Mouse (Mus musculus): Measurements from ENCODE around the gene Poc1b. TPM values are rescaled to one million over a fixed set of nuclear protein-coding genes. Genes with fewer than 3 reads are reported as not detected.
"Not testable (repeated sequence)": the region's sequence is repeated elsewhere in the genome, so short reads cannot be mapped to it uniquely, and the experiment has no call there.

The Poc1b gene
- total RNA-seq, 2 experiments from 2014 or later, result 5.3 to 6.4 TPM

DNA sequence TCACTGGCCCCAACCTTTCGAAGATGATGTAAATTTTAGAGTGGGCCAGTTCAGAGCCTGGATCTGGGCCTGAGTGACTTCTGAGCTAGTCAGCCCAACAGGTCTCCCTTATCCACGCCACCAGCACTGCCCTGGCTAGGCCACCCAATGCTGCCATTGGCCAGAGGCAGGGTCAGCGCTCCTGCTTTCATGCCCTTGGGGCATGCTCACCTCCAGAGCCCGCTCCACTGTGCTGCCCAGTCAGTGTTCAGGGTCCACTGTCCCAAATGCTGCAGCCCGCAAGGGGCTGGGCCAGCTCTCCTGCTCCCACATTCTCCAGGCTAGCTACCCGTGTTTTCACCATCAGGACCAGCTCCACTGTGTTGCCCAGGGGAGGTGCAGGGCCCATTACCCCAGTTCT lies 43.2 kb downstream of the Poc1b start:
- DNase-seq (ENCODE audit: low spot score), result no peak
- intact Hi-C loops (cut with DNase I), result loop anchor here (5.0 kb wide), 1 partner anchor 43 kb away; the partner anchor contains the start of genes Galnt4 and Poc1b

DNA sequence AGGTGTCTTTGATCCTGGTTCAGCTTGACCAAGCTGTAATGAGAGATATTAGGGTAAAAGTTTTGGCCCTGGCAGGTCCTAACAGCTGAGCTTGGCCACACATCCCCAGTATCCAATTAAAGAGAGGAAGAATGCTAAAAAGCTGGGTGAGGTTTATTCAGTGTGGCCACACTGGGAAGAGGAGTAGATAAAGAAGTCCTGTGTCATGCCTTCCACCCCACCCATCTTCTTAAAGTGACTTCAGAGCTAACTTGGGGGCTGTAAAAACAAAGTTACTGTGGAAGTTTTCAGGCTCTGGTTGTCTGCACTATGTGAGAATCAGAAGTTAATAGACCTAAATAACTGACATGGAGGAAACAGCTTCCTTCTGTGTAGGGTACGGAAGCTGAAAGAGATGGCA lies 44.7 kb downstream of the Poc1b start:
- intact Hi-C loops (cut with DNase I), result loop anchor here (5.0 kb wide), 1 partner anchor 44 kb away; the partner anchor contains the start of genes Galnt4 and Poc1b
- no peak for DNase-seq (ENCODE audit: low spot score)

DNA sequence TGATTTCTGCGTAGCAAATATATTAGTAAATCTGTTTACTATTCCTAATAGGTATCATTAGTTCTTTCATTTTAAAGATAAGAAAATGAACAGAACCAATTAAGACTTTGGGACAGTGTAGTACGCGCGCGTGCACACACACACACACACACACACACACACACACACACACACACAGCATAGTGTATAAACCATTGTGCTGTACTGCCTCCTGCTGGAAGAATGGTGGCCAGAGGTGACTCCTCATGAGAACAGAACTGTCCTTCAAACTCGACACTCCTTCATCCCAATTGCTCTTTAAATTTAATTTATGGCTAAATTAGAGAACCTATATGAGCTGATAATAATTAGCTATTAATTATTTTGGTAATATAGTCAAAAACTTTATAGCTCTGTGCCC lies 45.2 kb downstream of the Poc1b start:
- intact Hi-C loops (cut with DNase I), result loop anchor here (5.0 kb wide), 1 partner anchor 45 kb away; the partner anchor contains the start of genes Galnt4 and Poc1b
- no peak for DNase-seq (ENCODE audit: low spot score)

DNA sequence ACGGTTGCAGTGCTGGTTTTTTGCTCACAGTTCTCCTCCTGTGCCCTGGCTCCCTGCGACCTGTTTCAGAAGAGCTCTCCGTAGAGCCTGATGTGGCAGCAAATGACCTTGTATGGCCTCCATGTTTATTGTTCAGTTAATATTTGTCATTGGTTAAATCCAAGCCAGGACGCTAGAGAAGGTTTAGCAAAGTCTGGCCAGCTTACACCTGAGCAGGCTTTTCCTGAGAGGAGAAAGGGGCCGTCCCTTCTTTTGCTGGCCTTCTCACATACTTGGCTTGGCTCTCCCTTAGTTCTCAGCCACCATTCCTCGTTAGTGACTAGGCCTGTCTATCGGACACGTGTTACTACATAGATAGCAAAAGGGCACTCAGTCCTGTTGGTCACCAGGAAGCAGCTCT lies 47.8 kb downstream of the Poc1b start:
- no peak for DNase-seq (ENCODE audit: low spot score)
- intact Hi-C loops (cut with DNase I), result loop anchor here (5.0 kb wide), 1 partner anchor 47 kb away; the partner anchor contains the start of genes Galnt4 and Poc1b

DNA sequence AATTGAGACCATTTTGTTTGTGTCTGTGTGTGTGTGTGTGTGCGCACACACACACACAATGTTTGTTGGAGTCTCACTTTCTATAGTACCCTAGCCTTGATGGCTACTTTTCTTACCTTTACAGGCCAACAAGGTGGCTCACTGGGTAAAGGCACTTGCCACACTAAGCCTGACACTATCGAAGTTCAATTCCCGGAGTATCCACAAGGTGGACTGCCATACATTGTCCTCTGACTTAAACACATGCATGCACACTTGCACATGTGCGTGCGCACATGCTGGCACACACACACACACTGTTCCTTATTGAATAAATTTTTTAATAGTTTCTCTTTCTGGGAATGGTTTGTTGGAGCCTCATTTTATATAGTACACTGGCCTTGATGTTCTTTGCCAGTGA lies 50.0 kb downstream of the Poc1b start:
- no peak for DNase-seq (ENCODE audit: low spot score)
- intact Hi-C loops (cut with DNase I), result no loop called here

DNA sequence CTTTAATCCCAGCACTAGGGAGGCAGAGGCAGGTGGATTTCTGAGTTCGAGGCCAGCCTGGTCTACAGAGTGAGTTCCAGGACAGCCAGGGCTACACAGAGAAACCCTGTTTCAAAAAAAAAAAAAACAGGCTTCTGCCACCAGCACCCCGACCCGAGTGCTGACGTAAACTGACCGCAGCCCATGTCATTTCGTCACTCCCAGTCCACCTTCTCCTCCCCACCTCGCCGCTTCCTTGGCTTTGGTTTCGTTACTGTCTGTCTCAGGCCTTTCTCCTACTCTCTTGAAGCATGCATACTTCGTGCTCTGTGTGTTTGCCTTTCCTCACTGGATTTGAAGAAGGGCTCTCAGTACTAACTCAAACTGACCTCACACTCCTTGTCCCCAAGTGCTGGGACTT lies 50.9 kb downstream of the Poc1b start:
- intact Hi-C loops (cut with DNase I); DNase-seq (ENCODE audit: low spot score): not testable (repeated sequence)

DNA sequence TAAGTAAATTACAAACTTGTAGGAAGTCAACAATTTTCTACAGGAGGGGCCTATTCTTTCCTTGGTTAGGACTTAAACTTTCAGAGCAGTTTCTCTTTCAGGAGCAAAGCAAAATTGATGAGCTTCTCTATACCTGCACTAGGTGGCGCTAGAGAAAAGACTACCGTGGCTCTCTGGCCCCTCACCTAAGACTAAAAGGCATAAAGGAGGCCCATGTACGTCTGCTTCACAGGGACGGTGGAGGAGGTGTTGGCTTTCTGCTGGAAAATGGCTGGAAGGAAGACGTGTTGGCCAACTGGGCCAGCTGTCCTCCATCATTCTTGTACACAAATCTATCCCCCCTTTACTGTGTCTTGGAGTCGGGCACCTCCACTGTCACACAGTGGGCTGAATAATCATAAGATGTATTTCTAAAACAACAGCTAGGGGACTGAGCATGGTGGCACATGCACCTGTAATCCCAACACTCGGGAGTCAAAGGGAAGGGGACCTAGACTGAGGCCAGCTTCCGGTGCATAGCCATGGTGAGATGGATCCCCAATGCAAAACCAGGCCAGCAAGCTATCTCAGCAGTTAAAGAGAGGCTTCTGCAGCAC lies 55.2 kb downstream of the Poc1b start:
- DNase-seq (ENCODE audit: low spot score), result no peak
- intact Hi-C loops (cut with DNase I), result loop anchor here (1.0 kb wide), 1 partner anchor 455 kb away; no protein-coding TSS in a partner anchor

DNA sequence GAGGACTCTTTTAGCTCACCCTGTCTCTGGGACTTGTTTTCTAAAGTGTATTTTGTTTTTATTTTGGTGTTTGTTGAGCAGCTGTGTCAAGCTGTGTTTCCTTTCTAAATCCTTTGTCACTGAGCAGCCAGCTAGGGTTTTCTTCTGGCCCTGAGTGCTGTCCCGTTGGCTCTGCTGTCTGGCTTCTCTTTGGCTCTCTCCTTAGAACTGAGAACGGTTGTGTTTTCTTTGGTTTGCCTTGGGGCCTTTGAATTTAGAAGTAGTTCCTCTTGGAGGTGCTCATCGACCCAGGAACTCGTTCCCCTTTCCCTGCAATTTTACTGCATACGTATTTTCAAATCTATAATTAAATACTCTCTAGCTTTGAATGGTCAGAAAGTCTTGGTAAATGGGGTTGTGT lies 56.2 kb downstream of the Poc1b start:
- intact Hi-C loops (cut with DNase I), result no loop called here
- DNase-seq (ENCODE audit: low spot score), result no peak

DNA sequence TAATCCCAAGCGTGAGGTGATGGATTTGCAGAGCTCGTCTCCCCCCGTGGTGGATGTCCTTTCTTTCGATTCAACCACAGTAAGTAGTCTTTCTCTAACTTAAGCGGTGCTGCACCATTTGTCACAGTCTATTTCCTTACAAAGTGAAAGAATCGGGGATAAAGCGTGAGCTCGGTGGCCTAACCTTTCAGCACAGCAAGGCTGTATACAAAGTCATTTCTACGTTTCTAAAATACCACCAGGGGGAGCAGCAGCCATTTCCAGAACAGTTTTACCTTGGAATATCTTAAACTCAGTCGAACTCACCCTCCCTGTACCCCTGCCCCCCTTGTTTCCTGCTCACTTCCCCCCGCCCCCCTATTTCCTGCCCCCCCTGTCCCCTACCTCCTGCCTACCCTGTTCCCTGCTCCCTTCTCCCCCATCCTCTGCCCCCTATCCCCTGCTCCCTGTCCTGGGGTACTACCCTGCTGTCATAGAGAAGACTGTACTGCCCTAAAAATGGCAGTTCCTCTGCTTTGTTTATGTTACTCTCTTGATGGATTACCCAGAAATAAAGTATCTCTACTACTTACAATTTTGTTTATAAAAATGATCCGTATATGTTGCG lies 58.1 kb downstream of the Poc1b start:
- intact Hi-C loops (cut with DNase I), result loop anchor here (1.0 to 5.0 kb wide), 5 partner anchors 247 to 450 kb away; no protein-coding TSS in a partner anchor
- DNase-seq (ENCODE audit: low spot score), result no peak

DNA sequence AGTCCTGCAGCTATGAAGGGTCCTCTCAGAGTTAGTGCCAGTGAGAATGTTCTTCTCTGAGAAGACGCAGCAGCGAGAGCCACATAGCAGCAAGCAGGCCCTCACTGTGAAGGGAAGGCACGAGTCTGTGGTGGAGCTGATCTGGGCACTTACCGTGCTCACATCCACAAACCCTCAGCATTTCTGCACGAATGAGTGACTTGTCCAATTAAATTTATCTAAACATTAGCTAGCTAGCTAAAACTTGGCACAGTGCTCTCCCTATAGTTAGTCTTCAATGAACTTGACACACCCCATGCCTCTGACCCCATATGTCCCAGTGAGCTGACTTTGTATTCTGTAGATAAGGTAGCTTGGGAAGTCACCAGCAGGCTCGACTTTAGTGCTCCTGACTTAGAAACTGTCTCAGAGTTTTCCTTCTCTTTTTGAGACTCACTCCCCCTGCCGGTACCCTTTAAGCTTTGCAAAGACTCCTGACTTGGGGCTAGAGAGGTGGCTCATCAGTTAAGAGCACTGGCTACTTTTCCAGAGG lies 59.0 kb downstream of the Poc1b start:
- no peak for DNase-seq (ENCODE audit: low spot score)
- intact Hi-C loops (cut with DNase I), result loop anchor here (1.0 to 5.0 kb wide), 5 partner anchors 246 to 449 kb away; no protein-coding TSS in a partner anchor

DNA sequence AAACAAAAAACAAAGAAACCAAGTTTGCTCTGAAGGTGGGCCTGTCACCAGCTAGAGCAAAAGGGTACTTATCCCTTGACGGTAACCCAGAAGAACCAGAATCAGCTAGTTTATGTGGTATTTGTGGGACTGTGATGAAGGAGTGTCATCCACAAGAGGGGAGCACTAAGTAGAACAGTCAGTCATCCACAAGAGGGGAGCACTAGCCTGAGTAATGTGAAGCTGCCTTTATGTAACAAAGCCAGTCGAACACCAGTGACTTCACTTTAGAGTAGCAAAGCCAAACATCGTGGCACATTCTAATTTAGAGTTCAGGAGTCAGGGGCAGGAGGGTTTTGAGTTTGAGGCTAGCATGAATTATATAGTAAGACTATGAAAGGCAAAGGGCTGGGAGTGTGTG lies 59.6 kb downstream of the Poc1b start:
- no peak for DNase-seq (ENCODE audit: low spot score)
- intact Hi-C loops (cut with DNase I), result loop anchor here (5.0 kb wide), 3 partner anchors 246 to 366 kb away; no protein-coding TSS in a partner anchor

DNA sequence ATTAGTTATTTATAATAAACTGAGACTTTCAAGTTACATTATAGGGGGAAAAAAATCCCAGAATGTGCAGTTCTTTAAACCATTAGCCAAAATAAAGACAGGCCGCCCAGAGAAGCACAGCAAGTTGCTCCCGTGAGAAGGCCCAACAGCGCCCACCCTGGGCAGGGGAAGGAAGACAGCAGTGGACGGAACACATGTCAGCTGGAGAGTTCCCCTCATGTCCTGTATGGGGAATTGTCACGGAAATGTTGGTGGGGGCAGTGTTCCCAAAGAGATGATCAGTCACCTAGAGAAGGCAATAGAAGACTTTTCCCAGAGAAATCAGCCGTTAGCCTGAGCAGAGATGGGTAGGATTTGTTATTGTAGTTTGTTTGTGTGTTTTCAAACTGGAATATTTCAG lies 61.6 kb downstream of the Poc1b start:
- intact Hi-C loops (cut with DNase I), result loop anchor here (2.0 to 5.0 kb wide), 4 partner anchors 92 to 364 kb away; no protein-coding TSS in a partner anchor
- DNase-seq (ENCODE audit: low spot score), result no peak

DNA sequence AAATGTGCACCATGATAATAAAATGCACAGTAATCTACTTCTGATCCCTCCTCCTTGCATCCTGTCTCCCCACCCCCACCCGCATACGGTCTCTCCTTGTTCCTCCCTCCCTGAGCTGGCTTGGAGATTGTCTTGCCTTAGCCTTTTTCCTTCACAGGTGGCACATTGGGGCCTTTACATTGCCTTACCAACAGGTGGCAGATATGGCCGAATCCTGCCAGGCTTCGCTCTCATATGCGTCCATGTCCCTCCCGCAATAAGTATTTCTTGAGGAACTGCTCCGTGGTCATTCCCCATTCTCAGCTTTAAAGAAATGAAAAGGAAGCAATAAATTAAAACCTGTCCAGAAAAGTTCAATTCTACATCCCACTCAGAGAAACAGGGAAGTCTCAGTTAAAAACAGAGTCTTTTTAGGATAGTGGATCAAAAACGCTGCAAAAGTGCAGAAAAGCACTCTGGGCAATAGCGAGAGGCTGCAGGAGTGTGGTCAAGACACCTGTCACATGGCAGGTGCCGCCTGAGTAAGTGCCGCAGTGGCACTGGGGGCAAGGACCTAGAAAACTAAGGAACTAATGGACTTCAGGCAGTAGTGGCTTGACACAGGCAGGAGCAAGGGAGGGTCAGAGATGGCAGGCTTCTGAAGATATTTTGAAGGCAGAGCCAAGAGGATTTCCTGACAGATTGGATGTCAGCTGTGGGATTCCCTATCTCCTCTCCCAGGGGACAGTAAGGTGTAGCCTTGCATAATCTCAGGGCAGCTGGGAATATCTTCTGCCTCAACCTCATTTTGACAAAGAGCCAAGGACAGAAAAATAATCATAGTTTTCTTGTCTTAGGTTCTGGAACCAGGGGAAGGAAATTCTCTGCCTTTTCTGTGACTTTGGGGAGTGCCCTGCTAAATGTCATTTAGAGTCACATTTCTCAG lies 62.3 kb downstream of the Poc1b start:
- no peak for DNase-seq (ENCODE audit: low spot score)
- intact Hi-C loops (cut with DNase I), result loop anchor here (2.0 to 5.0 kb wide), 4 partner anchors 92 to 363 kb away; no protein-coding TSS in a partner anchor

DNA sequence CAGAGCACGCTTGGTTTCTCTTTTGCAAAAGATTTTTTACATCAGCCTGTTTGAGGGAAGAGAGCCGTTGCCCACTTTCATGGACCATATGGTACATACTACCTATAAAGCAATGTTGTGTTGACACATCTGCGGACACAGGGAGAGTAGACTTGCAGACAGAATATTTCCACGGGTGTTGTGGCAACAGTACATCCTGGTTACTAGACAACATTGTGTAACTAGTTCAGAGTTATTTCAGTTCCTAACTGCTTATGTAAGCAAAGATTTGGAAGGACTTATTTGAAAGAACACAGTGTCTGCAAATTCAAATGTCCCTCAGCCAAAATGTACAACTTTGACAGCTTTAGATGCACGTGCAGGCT lies 62.9 kb downstream of the Poc1b start:
- DNase-seq (ENCODE audit: low spot score), result peak; percentile 42
- intact Hi-C loops (cut with DNase I), result loop anchor here (2.0 to 5.0 kb wide), 5 partner anchors 91 to 363 kb away; no protein-coding TSS in a partner anchor

DNA sequence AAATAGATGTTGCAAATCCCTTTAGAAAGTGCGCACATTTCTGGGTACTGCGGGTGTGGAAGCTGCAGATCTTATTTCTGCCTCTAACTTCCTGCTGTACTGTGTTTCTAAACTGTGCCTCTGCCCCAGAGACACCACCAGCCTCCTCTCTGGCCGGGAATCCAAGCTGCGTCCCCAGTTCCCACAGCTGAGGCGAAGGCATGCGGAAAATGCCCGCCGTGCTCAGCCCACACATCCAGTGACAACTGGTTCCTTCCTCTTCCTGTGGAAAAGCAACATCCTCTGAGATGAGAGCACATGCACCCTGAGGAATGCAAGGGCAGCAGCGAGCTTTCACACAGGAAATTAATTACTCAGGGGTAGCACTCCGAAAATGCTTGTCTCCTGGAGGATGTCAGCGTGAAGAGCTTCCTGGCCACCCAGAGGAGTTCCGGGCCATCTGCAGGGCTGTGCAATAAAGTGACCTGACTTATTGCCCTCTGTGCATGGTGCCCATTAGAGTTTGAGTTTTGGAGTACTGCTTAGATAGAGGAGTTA lies 65.2 kb downstream of the Poc1b start:
- intact Hi-C loops (cut with DNase I), result loop anchor here (2.0 to 5.0 kb wide), 2 partner anchors 29 to 160 kb away; no protein-coding TSS in a partner anchor
- DNase-seq (ENCODE audit: low spot score), result peak; percentile 56

DNA sequence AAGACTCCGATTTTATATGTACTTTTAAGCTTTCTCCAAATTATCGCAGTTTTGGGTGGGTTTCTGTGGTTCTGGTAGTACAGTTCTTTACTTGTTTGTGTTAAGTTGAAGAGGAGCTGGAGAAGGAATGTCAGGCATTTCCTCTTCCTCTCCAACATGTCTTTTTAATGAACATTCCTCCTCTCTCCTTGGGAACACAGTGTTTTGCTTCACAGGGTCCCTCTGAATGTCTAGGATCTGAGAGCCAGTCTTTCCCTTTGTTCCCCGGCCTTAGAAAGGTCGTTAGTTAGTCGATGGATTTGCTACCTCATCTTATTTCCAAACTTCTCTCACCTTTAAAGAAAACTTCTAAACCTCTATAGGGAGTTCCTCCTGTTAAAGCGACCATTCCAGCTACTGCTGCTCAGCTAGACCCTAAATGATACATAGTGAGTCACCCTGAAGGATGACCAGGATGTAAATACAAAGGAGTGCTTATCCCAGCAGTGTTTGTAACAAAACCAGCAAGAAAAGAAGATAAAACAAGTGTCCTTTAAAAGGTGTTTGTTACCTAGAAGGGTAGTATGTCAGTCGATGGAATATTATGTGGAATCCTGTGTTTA lies 66.2 kb downstream of the Poc1b start:
- intact Hi-C loops (cut with DNase I), result loop anchor here (2.0 to 5.0 kb wide), 2 partner anchors 28 to 159 kb away; no protein-coding TSS in a partner anchor
- DNase-seq (ENCODE audit: low spot score), result no peak

DNA sequence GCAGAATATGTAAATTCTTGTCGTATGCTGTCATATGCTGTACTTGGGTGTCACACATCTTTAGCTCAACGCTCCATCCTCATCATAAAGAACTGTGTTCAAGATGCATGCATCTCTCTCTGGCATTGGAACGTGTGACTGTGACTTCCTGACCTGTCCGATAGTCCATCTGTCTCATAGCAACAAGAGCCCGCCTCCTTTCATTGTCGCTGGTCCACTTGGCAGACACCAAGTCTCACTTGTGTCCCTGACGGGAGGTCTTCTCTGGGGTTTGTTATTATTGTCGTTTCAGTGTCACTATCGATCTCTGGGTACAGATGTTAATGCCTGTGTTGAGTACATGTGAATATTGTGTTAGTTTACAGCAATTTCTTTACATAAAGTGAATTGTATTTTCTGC lies 70.1 kb downstream of the Poc1b start:
- no peak for DNase-seq (ENCODE audit: low spot score)
- intact Hi-C loops (cut with DNase I), result no loop called here

DNA sequence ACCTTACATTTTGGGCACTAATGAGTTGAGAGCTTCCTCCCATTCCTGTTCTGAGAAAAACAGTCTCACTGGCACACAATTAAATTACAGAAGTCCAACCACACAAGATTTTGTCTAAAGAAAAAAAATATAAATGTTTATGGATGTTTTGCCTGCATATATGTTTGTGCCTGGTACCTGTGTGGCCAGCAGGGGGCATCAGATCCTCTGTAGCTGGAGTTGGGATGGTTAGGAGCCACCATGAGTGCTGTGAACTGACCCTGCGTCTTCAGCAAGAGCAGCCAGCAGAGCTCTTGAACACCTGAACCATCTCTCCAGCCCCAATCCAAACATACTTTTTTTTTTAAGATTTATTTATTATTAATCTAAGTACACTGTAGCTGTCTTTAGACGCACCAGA lies 71.3 kb downstream of the Poc1b start:
- no peak for DNase-seq (ENCODE audit: low spot score)
- intact Hi-C loops (cut with DNase I), result no loop called here

DNA sequence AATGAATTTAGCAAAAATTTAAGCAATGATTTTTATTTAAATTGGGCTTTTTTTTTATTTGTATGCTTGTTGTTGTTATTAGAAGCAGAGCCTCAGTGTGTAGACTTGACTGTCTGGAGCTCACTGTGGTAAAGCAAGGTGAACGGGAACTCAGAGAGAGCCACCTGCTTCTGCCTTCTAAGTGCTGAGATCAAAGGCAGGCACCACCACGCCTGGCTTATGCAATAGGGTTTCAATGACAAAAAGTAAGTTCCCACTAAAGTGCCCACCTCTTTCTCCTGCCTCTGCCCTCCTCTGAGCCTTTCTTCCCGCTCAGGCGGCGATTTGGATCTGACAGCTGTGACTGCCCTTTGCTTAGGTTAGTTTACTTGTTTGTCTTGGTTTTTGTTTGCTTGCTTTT lies 72.3 kb downstream of the Poc1b start:
- DNase-seq (ENCODE audit: low spot score), result no peak
- intact Hi-C loops (cut with DNase I), result no loop called here
